Mouse (Mus musculus) liver, postnatal 0 days (tissue): ENCODE data around the gene Six5.

Experiments
- CTCF ChIP-seq: sonication (generic); IDR thresholded peaks from 2 replicates; pipeline ENCODE4 v1.5.1; 2016; ENCODE audit warnings: antibody characterized with exemption, low read depth
- EP300 ChIP-seq: IDR thresholded peaks from 2 replicates; pipeline ENCODE4 v1.6.1; 2016; ENCODE audit warnings: antibody characterized with exemption, low read depth, mild to moderate bottlenecking

GRCm38 (mm10) chr7:19083701-19084100 is 10.7 kb upstream of the Six5 start, which contains the start of gene Dmpk:
- TF ChIP-seq CTCF: no peak
- TF ChIP-seq EP300: no peak
